Mouse (Mus musculus): Measurements from ENCODE around the gene Nova2.

DNA sequence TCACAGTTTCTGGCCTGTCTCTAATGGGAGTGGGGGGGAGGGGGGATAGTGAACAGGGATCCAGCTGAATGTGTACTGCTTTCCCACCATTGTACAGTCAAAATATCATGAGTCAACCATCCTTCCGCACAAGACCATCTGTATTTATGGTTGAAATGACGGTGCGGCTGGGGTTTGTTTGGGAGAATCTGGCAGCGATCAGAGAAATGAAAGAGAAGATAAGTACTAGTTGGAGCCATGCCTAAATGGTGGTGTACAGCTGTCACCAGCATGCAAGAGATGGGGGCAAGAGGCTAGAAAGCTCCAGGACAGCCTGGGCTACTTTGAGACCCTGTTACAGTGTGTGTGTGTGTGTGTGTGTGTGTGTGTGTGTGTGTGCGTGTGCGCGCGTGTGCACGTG is 52.7 kb downstream of the Nova2 start:
- no peak for TF ChIP-seq CTCF (IDR thresholded peaks at IDR 0.05; ENCODE audit: borderline replicate concordance, control insufficient read depth, extremely low read depth, insufficient read depth, low read length, poor library complexity)
- TF ChIP-seq POLR2A (IDR thresholded peaks at IDR 0.05; ENCODE audit: control insufficient read depth, extremely low read depth, insufficient read depth, low read length, poor library complexity) = no peak
